Mouse (Mus musculus): ENCODE results near the gene Mis18bp1. TPM values are rescaled to one million over a fixed set of nuclear protein-coding genes. Genes with fewer than 3 reads are reported as not detected.
"Not testable (repeated sequence)": the region's sequence is repeated elsewhere in the genome, so short reads cannot be mapped to it uniquely, and the experiment has no call there.

Gene Mis18bp1
- polyA plus RNA-seq, 1 experiment from 2014 or later = 16.1 TPM

GRCm38 (mm10) chr12:65114978-65115377, 57.4 kb downstream of the Mis18bp1 start:
- H3K27me3 ChIP-seq; H3K4me1 ChIP-seq (replicated peaks); H3K4me3 ChIP-seq; H3K9me3 ChIP-seq; H3K9ac ChIP-seq; H3K27ac ChIP-seq; ATAC-seq (ENCODE audit: low FRiP score); H3K4me2 ChIP-seq: not testable (repeated sequence)
- H3K36me3 ChIP-seq = peaks cover 48% of the 10 kb centered on the region
- WGBS = 93% methylated on average over 3 of the region's 3 CpGs

GRCm38 (mm10) chr12:65113925-65114324, 58.5 kb downstream of the Mis18bp1 start:
- H3K9me3 ChIP-seq = no peaks in the 10 kb centered on the region
- 91% methylated on average over 4 of the region's 4 CpGs for WGBS

GRCm38 (mm10) chr12:65112811-65113210, 59.6 kb downstream of the Mis18bp1 start:
- no peak for ATAC-seq (ENCODE audit: low FRiP score)
- Histone ChIP-seq H3K9me3 (no peaks in the 10 kb centered on the region), H3K4me3 (no peak overlapping the region)

More at GRCm38 (mm10) chr12:65113925-65114324, 58.5 kb downstream of the Mis18bp1 start:
- peaks cover 42% of the 10 kb centered on the region for H3K36me3 ChIP-seq
- ATAC-seq (ENCODE audit: low FRiP score) = no peak
- H3K4me1 ChIP-seq (replicated peaks) = no peaks in the 10 kb centered on the region
- no peak overlapping the region for H3K9ac ChIP-seq
- no peak overlapping the region for H3K4me3 ChIP-seq
- H3K27ac ChIP-seq = no peak overlapping the region
- H3K4me2 ChIP-seq = no peak overlapping the region
- no peaks in the 10 kb centered on the region for H3K27me3 ChIP-seq

GRCm38 (mm10) chr12:65111503-65111902, 60.9 kb downstream of the Mis18bp1 start:
- Histone ChIP-seq H3K4me1 (replicated peaks) (no peaks in the 10 kb centered on the region), H3K9me3 (no peaks in the 10 kb centered on the region), H3K9ac (no peak overlapping the region), H3K36me3 (peaks cover 35% of the 10 kb centered on the region), H3K4me3 (no peak overlapping the region), H3K27ac (no peak overlapping the region), H3K4me2 (no peak overlapping the region), H3K27me3 (no peaks in the 10 kb centered on the region)
- 98% methylated on average over 3 of the region's 3 CpGs for WGBS
- ATAC-seq (ENCODE audit: low FRiP score) = no peak

More at GRCm38 (mm10) chr12:65112811-65113210, 59.6 kb downstream of the Mis18bp1 start:
- Histone ChIP-seq H3K4me1 (replicated peaks) (no peaks in the 10 kb centered on the region), H3K27ac (no peak overlapping the region), H3K27me3 (no peaks in the 10 kb centered on the region), H3K9ac (no peak overlapping the region), H3K36me3 (peaks cover 36% of the 10 kb centered on the region), H3K4me2 (no peak overlapping the region)
- 89% methylated on average over 1 of the region's 1 CpGs for WGBS

DNA sequence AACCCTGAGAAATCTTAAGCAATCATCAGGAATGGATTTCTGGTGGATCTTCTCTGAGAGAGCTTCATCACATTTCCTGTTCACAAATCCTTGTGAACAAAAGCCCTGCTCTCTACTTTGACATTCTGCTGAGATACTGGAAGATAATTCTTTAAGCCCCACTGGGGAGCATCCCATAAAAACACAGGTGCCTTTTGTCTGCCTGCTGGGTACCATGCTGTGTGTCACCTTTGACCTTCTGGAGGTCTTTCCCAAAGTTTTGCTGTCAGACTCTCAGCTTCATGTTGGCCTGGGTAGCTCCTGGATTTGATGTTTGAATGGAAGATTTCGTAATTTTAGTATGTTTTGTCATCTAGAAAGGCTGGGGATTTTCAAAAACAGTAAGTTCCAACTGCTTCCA, 63.7 kb downstream of the Mis18bp1 start:
- Histone ChIP-seq H3K4me3 (no peak overlapping the region), H3K27ac (no peak overlapping the region), H3K4me1 (replicated peaks) (no peaks in the 10 kb centered on the region), H3K9ac (no peak overlapping the region), H3K4me2 (no peak overlapping the region), H3K36me3 (peaks cover 36% of the 10 kb centered on the region), H3K27me3 (no peaks in the 10 kb centered on the region), H3K9me3 (no peaks in the 10 kb centered on the region)
- WGBS = 89% methylated on average over 1 of the region's 1 CpGs
- no peak for ATAC-seq (ENCODE audit: low FRiP score)

Other genes starting within 250 kb of the Mis18bp1 start
- 29.0 and 30.4 TPM in 2 replicates for gene Klhl28, start 207.1 kb downstream of the Mis18bp1 start, polyA plus RNA-seq (2015; fragmentation: Nextera tagmentation; extraction: Ambion mirVana)
- 24.1 and 24.7 TPM in 2 replicates for gene Togaram1, start 206.8 kb downstream of the Mis18bp1 start, polyA plus RNA-seq (2015; fragmentation: Nextera tagmentation; extraction: Ambion mirVana)
- 51.1 and 52.7 TPM in 2 replicates for gene Prpf39, start 136.3 kb downstream of the Mis18bp1 start, polyA plus RNA-seq (2015; fragmentation: Nextera tagmentation; extraction: Ambion mirVana)
- 506 and 524 TPM in 2 replicates for gene Fkbp3, start 98.6 kb downstream of the Mis18bp1 start, polyA plus RNA-seq (2015; fragmentation: Nextera tagmentation; extraction: Ambion mirVana)
- 8.4 and 9.9 TPM in 2 replicates for gene Fancm, start 97.0 kb downstream of the Mis18bp1 start, polyA plus RNA-seq (2015; fragmentation: Nextera tagmentation; extraction: Ambion mirVana)
- not detected in 2 replicates for gene Wdr20rt, start 52.9 kb upstream of the Mis18bp1 start, polyA plus RNA-seq (2015; fragmentation: Nextera tagmentation; extraction: Ambion mirVana)

All from hindbrain, embryonic 13.5 days (tissue).